Mouse (Mus musculus) liver, embryonic 14.5 days (tissue): ENCODE measurements around the gene Gm10197.

Experiments
- CTCF ChIP-seq: IDR thresholded peaks from 2 replicates; pipeline ENCODE4 v1.5.1; 2016; ENCODE audit warnings: antibody characterized with exemption, low read depth, control low read depth
- EP300 ChIP-seq: IDR thresholded peaks from 2 replicates; pipeline ENCODE4 v1.6.1; 2016; ENCODE audit warnings: antibody characterized with exemption, low read depth

DNA sequence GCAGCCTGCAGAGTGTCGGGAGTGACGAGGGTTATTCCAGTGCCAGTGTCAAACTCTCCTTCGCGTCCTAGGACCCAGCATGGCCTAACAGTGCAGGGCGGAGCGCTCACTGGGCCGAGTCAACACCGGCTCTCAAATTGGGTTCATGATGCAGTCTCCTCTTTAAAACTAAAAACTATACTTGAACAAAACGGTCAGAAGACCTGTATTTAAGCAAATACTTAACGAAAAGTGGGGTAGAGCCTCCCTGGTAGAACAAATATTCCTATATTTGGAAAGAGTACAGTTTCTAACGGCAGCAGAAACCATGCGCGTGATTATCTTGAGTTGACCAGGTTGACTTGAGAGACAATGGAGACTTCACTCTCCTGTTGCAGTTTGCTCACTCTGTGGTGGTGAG is at the start of gene Gm10197:
- TF ChIP-seq CTCF (no peak), EP300 (no peak)
